Mouse (Mus musculus): ENCODE data around the gene Fgf7. TPM values are rescaled to one million over a fixed set of nuclear protein-coding genes. Genes with fewer than 3 reads are reported as not detected.

Gene Fgf7
- polyA plus RNA-seq, 1 experiment from 2014 or later, result 6.3 TPM

DNA sequence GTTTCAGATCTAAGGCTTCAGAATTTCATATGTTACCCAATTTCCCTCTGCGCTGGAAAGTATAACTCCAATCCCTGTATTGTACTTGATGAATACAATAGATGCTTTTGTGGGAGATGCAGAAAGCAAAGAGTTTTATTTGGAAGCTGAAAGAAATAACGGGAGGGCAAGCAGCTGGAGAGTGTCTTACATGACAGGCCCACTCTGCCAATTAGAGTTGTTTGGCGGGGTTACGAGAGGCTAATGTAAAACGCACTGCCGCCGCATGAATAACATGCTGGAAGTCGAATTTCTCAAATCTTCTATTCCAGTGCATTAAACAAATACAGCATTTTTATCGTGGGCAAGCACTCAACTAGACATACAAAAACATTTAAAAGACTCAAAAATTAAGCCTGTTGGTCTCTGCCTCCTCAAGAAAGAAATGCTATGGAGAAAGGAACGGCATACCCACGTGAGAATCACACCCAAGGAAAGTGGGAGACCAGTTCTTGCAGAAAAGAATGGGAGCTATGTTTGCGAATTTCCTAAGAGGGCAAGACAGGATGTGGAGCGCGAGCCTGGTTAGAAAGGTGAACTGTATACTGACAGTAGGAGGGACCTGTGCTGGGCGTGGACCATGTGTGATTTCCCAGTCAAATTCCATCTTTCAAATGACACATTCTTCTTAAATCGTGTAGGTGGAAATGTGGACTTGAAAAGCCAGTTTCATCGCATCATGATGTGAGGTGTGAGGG lies 26.7 kb downstream of the Fgf7 start:
- 51% methylated on average over 17 of the region's 17 CpGs for WGBS
- H3K4me3 ChIP-seq (ENCODE audit: low read depth, low read length), result no peak overlapping the region
- ATAC-seq (ENCODE audit: insufficient read depth) (peak; percentile 80; the same call in 1 of the 2 replicates), DNase-seq (peak; percentile 81)
- H3K9ac ChIP-seq, result no peak overlapping the region
- no peaks in the 10 kb centered on the region for H3K9me3 ChIP-seq (ENCODE audit: low read depth, low read length)
- H3K36me3 ChIP-seq (ENCODE audit: insufficient read depth), result no peaks in the 10 kb centered on the region
- H3K27ac ChIP-seq (ENCODE audit: low read depth), result peak overlapping the region; percentile 3
- peaks cover 3% of the 10 kb centered on the region; the same call in 1 of the 2 replicates for H3K4me1 ChIP-seq (ENCODE audit: insufficient read depth)
- H3K4me2 ChIP-seq, result no peak overlapping the region
- H3K27me3 ChIP-seq (ENCODE audit: insufficient read depth, low read length), result no peaks in the 10 kb centered on the region
- no peak for TF ChIP-seq CTCF (IDR thresholded peaks at IDR 0.05; ENCODE audit: low read depth)

DNA sequence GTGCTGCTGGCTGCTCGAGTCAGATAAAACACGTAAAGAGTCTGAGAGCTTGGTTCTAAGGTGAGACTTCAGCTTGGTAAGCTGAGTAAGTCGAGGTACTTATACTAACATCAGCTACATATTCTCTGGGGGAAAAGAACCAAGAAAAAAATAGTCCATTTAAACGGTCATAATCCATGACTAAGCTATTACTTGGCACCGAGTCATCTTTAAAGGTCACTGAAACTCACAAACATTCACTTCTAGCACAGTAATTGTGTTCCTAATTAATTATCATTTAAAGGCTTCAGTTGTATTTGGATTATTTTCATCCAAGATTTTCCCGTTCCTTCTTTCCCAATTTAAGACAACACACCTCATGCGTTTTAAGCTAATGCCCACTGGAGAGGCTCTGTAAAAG lies 28.4 kb downstream of the Fgf7 start:
- no peak for TF ChIP-seq CTCF (IDR thresholded peaks at IDR 0.05; ENCODE audit: low read depth)
- peaks cover 3% of the 10 kb centered on the region; the same call in 1 of the 2 replicates for H3K4me1 ChIP-seq (ENCODE audit: insufficient read depth)
- H3K4me2 ChIP-seq, result no peak overlapping the region
- DNase-seq (no peak), ATAC-seq (ENCODE audit: insufficient read depth) (no peak)
- H3K4me3 ChIP-seq (ENCODE audit: low read depth, low read length), result no peak overlapping the region
- no peaks in the 10 kb centered on the region for H3K9me3 ChIP-seq (ENCODE audit: low read depth, low read length)
- H3K27me3 ChIP-seq (ENCODE audit: insufficient read depth, low read length), result no peaks in the 10 kb centered on the region
- no peaks in the 10 kb centered on the region for H3K36me3 ChIP-seq (ENCODE audit: insufficient read depth)
- H3K9ac ChIP-seq, result no peak overlapping the region
- no peak overlapping the region for H3K27ac ChIP-seq (ENCODE audit: low read depth)
- 54% methylated on average over 7 of the region's 7 CpGs for WGBS

DNA sequence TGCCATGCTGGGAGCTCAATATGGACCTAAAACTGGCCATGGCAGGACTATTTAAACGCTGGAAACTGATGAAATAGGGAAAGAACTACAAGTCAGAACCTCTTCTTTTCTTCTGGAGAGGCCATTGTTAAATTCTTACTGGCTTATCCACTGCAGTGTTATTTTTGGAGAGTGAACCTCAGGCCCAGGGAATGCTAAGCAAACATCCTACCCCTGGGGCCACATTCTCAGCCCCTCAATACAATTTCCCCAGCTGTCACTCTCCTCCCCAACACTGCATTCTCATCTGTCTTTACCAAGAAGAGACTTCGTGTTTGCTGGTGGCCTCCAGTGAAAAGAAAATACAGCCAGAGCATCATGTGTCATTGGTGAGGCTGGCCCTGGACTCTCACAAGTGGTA lies 30.4 kb downstream of the Fgf7 start:
- H3K9ac ChIP-seq, result no peak overlapping the region
- no peak for ATAC-seq (ENCODE audit: insufficient read depth)
- no peak overlapping the region for H3K4me3 ChIP-seq (ENCODE audit: low read depth, low read length)
- H3K27me3 ChIP-seq (ENCODE audit: insufficient read depth, low read length), result no peaks in the 10 kb centered on the region
- no peak for DNase-seq
- H3K36me3 ChIP-seq (ENCODE audit: insufficient read depth), result no peaks in the 10 kb centered on the region
- H3K9me3 ChIP-seq (ENCODE audit: low read depth, low read length), result no peaks in the 10 kb centered on the region
- H3K4me1 ChIP-seq (ENCODE audit: insufficient read depth), result peaks cover 3% of the 10 kb centered on the region; the same call in 1 of the 2 replicates
- no peak overlapping the region for H3K4me2 ChIP-seq
- H3K27ac ChIP-seq (ENCODE audit: low read depth), result no peak overlapping the region
- TF ChIP-seq CTCF (IDR thresholded peaks at IDR 0.05; ENCODE audit: low read depth), result no peak
- WGBS, result 36% methylated on average over 2 of the region's 2 CpGs

DNA sequence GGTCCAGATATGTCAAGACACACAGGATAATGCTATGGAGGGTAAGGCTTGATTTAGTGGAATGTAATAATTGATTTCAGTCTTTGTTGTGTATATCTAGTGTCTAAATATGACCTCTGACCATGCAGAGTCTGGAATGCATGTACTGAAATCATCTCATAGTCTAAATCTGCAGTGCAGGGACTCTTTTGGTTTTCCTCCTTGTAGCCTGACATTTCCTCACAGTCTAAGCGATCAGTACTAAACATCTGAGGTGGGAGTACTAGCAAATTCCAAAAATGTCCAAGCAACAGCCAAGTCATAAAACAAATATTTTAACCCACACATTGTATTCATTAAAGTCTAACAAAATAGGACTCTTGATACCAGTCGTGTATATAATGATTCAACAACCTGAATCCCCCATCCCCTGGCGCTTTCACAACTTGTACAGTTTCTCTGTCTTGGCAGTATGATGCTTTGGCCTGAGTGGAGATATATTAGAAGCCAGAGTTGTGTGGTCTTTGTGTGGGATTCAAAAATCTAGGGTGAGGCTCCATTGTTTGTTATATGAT lies 30.9 kb downstream of the Fgf7 start:
- Histone ChIP-seq H3K9ac (no peak overlapping the region), H3K9me3 (ENCODE audit: low read depth, low read length) (no peaks in the 10 kb centered on the region), H3K4me1 (ENCODE audit: insufficient read depth) (peaks cover 3% of the 10 kb centered on the region; the same call in 1 of the 2 replicates), H3K27ac (ENCODE audit: low read depth) (no peak overlapping the region), H3K27me3 (ENCODE audit: insufficient read depth, low read length) (no peaks in the 10 kb centered on the region), H3K36me3 (ENCODE audit: insufficient read depth) (no peaks in the 10 kb centered on the region), H3K4me3 (ENCODE audit: low read depth, low read length) (no peak overlapping the region), H3K4me2 (no peak overlapping the region)
- WGBS, result 73% methylated on average over 3 of the region's 3 CpGs
- TF ChIP-seq CTCF (IDR thresholded peaks at IDR 0.05; ENCODE audit: low read depth), result no peak
- ATAC-seq (ENCODE audit: insufficient read depth) (no peak), DNase-seq (no peak)

DNA sequence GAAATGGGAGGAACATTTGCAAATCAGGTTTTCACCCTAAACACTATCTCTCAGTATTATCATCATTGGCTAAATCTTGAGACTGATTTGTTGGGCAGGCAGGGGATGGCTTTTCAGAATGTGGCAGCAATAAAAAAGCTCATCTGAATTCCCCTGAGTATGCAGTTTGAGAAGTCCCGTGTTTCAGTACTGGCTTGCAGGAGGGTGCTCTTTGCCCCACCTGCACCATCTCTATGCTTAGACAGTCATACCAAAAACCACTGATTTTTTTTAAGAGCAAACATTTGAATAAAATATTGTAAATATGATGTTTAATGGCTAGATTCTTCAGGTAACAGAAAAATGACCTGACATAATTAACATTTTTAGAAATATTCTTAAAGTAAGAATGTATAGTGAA lies 35.3 kb downstream of the Fgf7 start:
- Histone ChIP-seq H3K27ac (ENCODE audit: low read depth) (no peak overlapping the region), H3K9me3 (ENCODE audit: low read depth, low read length) (no peaks in the 10 kb centered on the region), H3K4me2 (no peak overlapping the region), H3K9ac (no peak overlapping the region), H3K4me3 (ENCODE audit: low read depth, low read length) (no peak overlapping the region), H3K27me3 (ENCODE audit: insufficient read depth, low read length) (no peaks in the 10 kb centered on the region), H3K36me3 (ENCODE audit: insufficient read depth) (no peaks in the 10 kb centered on the region), H3K4me1 (ENCODE audit: insufficient read depth) (no peaks in the 10 kb centered on the region)
- ATAC-seq (ENCODE audit: insufficient read depth) (no peak), DNase-seq (no peak)
- no peak for TF ChIP-seq CTCF (IDR thresholded peaks at IDR 0.05; ENCODE audit: low read depth)
- 78% methylated on average over 1 of the region's 1 CpGs for WGBS

DNA sequence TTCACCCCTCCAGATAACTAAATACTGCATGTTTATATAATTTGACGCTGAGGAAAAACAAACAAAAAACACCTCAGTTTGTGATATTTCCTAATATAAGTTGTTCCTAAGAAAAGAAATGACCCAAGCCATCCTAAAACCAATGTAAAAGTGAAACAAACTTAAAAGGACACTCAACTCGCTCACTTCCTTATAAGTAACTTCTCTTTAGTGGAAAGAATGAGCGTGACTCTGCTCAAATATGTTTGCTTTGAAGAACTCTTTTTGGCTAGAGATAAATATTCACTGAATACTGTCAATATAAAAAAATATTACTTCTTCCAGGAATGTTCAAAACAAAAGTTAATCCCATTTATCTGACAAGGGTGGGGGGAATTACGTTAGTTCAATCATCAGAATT lies 39.3 kb downstream of the Fgf7 start:
- ATAC-seq (ENCODE audit: insufficient read depth), result no peak
- TF ChIP-seq CTCF (IDR thresholded peaks at IDR 0.05; ENCODE audit: low read depth), result no peak
- no peak overlapping the region for H3K4me2 ChIP-seq
- 75% methylated on average over 4 of the region's 4 CpGs for WGBS
- H3K9ac ChIP-seq, result no peak overlapping the region
- no peak for DNase-seq
- no peaks in the 10 kb centered on the region for H3K9me3 ChIP-seq (ENCODE audit: low read depth, low read length)
- H3K36me3 ChIP-seq (ENCODE audit: insufficient read depth), result no peaks in the 10 kb centered on the region
- no peak overlapping the region for H3K27ac ChIP-seq (ENCODE audit: low read depth)
- H3K4me3 ChIP-seq (ENCODE audit: low read depth, low read length), result no peak overlapping the region
- H3K4me1 ChIP-seq (ENCODE audit: insufficient read depth), result no peaks in the 10 kb centered on the region
- no peaks in the 10 kb centered on the region for H3K27me3 ChIP-seq (ENCODE audit: insufficient read depth, low read length)

DNA sequence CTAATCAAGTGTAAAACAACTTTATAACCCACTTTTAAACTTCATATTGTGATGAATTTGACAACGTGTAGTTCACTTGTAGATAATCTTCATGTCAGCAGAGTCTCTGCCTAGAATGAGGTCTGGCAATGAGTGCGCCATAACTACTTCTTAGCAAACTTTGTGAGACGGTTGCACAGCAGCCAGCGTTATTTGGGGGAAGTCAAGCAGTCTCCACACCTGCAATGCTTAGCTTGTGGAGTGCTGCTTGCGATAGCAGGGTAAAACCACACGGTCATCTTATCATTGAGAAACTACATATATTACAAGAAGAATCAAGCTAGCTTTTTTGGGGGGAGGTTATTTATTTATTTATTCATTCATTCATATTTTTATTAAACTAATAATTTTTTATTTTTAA lies 42.0 kb downstream of the Fgf7 start:
- Histone ChIP-seq H3K4me2 (no peak overlapping the region), H3K9ac (no peak overlapping the region), H3K4me3 (ENCODE audit: low read depth, low read length) (no peak overlapping the region), H3K27ac (ENCODE audit: low read depth) (no peak overlapping the region), H3K27me3 (ENCODE audit: insufficient read depth, low read length) (no peaks in the 10 kb centered on the region), H3K9me3 (ENCODE audit: low read depth, low read length) (no peaks in the 10 kb centered on the region), H3K4me1 (ENCODE audit: insufficient read depth) (no peaks in the 10 kb centered on the region), H3K36me3 (ENCODE audit: insufficient read depth) (no peaks in the 10 kb centered on the region)
- DNase-seq (no peak), ATAC-seq (ENCODE audit: insufficient read depth) (no peak)
- TF ChIP-seq CTCF (IDR thresholded peaks at IDR 0.05; ENCODE audit: low read depth), result no peak
- WGBS, result 88% methylated on average over 6 of the region's 6 CpGs
